Mouse (Mus musculus) CH12.LX (cell line): ENCODE measurements around the gene Trim40. TPM values are rescaled to one million over a fixed set of nuclear protein-coding genes. Genes with fewer than 3 reads are reported as not detected.

ENCODE experiments used
- DNase-seq: peaks from one replicate; pipeline ENCODE4 v3.0.0-alpha.2; 2013; ENCODE audit errors: extremely low read depth
- H3K27ac ChIP-seq: 2 replicates; pipeline ENCODE4 v1.5.1; 2012; ENCODE audit warnings: low read depth, mild to moderate bottlenecking, control low read depth, moderate library complexity; ENCODE audit not compliant: insufficient read depth
- H3K27me3 ChIP-seq: replicated peaks from 2 replicates; pipeline ENCODE3; 2012; ENCODE audit warnings: inconsistent platforms
- H3K36me3 ChIP-seq, 2 experiments: replicated peaks in 1 of 2; 2 replicates each; pipeline versions ENCODE3 to v1.6.1; 2012; ENCODE audit warnings: inconsistent platforms in 1 of 2, low read length in 1 of 2, mild to moderate bottlenecking in 1 of 2, mixed read lengths in 1 of 2, moderate library complexity in 1 of 2; ENCODE audit not compliant: control insufficient read depth in 1 of 2, insufficient read depth in 1 of 2
- H3K4me1 ChIP-seq, 2 experiments: 2 replicates each; pipeline ENCODE4 v1.6.1; 2012; ENCODE audit warnings: inconsistent platforms in 1 of 2, moderate library complexity in 1 of 2; ENCODE audit not compliant: insufficient read depth in 2 of 2, control insufficient read depth in 1 of 2
- H3K4me2 ChIP-seq: 2 replicates; pipeline ENCODE4 v1.6.1; 2012; ENCODE audit warnings: low read depth, mild to moderate bottlenecking, control low read depth; ENCODE audit not compliant: poor library complexity, insufficient read depth, severe bottlenecking
- H3K4me3 ChIP-seq, 3 experiments: fragments of 150-350 bp in 1 of 3; sonication (generic) in 1 of 3; replicated peaks in 1 of 3; 2 replicates each; pipeline versions ENCODE3 to v1.5.1; 2011 to 2012; ENCODE audit warnings: low read depth in 2 of 3, low read length in 2 of 3, mild to moderate bottlenecking in 2 of 3, moderate library complexity in 2 of 3, control low read depth in 1 of 3, improper control_type of control experiment in 1 of 3, inconsistent platforms in 1 of 3, mixed read lengths in 1 of 3; ENCODE audit not compliant: poor library complexity in 1 of 3
- H3K79me2 ChIP-seq: replicated peaks from 2 replicates; pipeline ENCODE4 v1.6.1; 2012; ENCODE audit warnings: mild to moderate bottlenecking, moderate library complexity; ENCODE audit not compliant: control insufficient read depth, poor library complexity, insufficient read depth, severe bottlenecking; ENCODE audit errors: extremely low read depth
- H3K9ac ChIP-seq: 2 replicates; pipeline ENCODE4 v1.6.1; 2012; ENCODE audit warnings: low read depth, mild to moderate bottlenecking, control low read depth, moderate library complexity; ENCODE audit not compliant: insufficient read depth
- H3K9me3 ChIP-seq: replicated peaks from 2 replicates; pipeline ENCODE3; 2012; ENCODE audit warnings: low read length, inconsistent platforms, mixed read lengths
- BHLHE40 ChIP-seq: IDR thresholded peaks from 2 replicates; pipeline ENCODE4 v1.6.1; 2011; ENCODE audit warnings: mild to moderate bottlenecking, low read depth, low read length, improper control_type of control experiment
- CTCF ChIP-seq, 2 experiments: IDR thresholded peaks in 1 of 2; conservative IDR thresholded peaks in 1 of 2; 2 replicates each; pipeline ENCODE4 v1.5.1; 2011 to 2012; ENCODE audit warnings: low read depth in 2 of 2, low read length in 2 of 2, improper control_type of control experiment in 1 of 2, inconsistent platforms in 1 of 2, mild to moderate bottlenecking in 1 of 2, moderate library complexity in 1 of 2
- E2F4 ChIP-seq: IDR thresholded peaks from 2 replicates; pipeline ENCODE4 v1.6.1; 2011; ENCODE audit warnings: low read depth, low read length, improper control_type of control experiment; ENCODE audit not compliant: insufficient replicate concordance
- ELF1 ChIP-seq: IDR thresholded peaks from 2 replicates; pipeline ENCODE4 v1.6.1; 2014; ENCODE audit warnings: low read depth, mild to moderate bottlenecking, inconsistent platforms, low read length, improper control_type of control experiment
- ETS1 ChIP-seq: conservative IDR thresholded peaks from 2 replicates; pipeline ENCODE4 v1.6.1; 2012; ENCODE audit warnings: low read depth, mild to moderate bottlenecking, inconsistent platforms, low read length, improper control_type of control experiment, moderate library complexity
- HCFC1 ChIP-seq: IDR thresholded peaks from 2 replicates; pipeline ENCODE4 v1.6.1; 2012; ENCODE audit warnings: low read depth, mild to moderate bottlenecking, inconsistent platforms, low read length, improper control_type of control experiment
- JUN ChIP-seq: IDR thresholded peaks from 2 replicates; pipeline ENCODE4 v1.6.1; 2011; ENCODE audit warnings: low read depth, mild to moderate bottlenecking, low read length, improper control_type of control experiment, moderate library complexity; ENCODE audit not compliant: insufficient read depth
- KAT2A ChIP-seq: IDR thresholded peaks from 2 replicates; pipeline ENCODE4 v1.6.1; 2012; ENCODE audit warnings: low read length, improper control_type of control experiment, inconsistent platforms; ENCODE audit not compliant: insufficient replicate concordance
- MAFK ChIP-seq: IDR thresholded peaks from 2 replicates; pipeline ENCODE4 v1.6.1; 2011; ENCODE audit warnings: low read length, improper control_type of control experiment; ENCODE audit not compliant: insufficient replicate concordance
- MAZ ChIP-seq: IDR thresholded peaks from 2 replicates; pipeline ENCODE4 v1.6.1; 2012; ENCODE audit warnings: low read depth, mild to moderate bottlenecking, inconsistent platforms, low read length, improper control_type of control experiment, moderate library complexity
- MXI1 ChIP-seq: IDR thresholded peaks from 2 replicates; pipeline ENCODE4 v1.6.1; 2011; ENCODE audit warnings: mild to moderate bottlenecking, low read depth, low read length, improper control_type of control experiment
- MYC ChIP-seq: IDR thresholded peaks from 2 replicates; pipeline ENCODE4 v1.6.1; 2011; ENCODE audit warnings: low read depth, mild to moderate bottlenecking, improper control_type of control experiment, low read length
- NELFE ChIP-seq: IDR thresholded peaks from 2 replicates; pipeline ENCODE4 v1.6.1; 2011; ENCODE audit warnings: low read depth, low read length, improper control_type of control experiment
- NRF1 ChIP-seq: IDR thresholded peaks from 2 replicates; pipeline ENCODE4 v1.6.1; 2014; ENCODE audit warnings: low read depth, mild to moderate bottlenecking, inconsistent platforms, low read length, improper control_type of control experiment, moderate library complexity
- POLR2A ChIP-seq: IDR thresholded peaks from 2 replicates; pipeline ENCODE4 v1.6.1; 2011; ENCODE audit warnings: low read depth, mild to moderate bottlenecking, improper control_type of control experiment, low read length
- POLR2AphosphoS2 ChIP-seq: IDR thresholded peaks from 2 replicates; pipeline ENCODE4 v1.6.1; 2011; ENCODE audit warnings: low read depth, low read length, improper control_type of control experiment
- RAD21 ChIP-seq: IDR thresholded peaks from 2 replicates; pipeline ENCODE4 v1.6.1; 2011; ENCODE audit warnings: low read depth, mild to moderate bottlenecking, low read length, improper control_type of control experiment, moderate library complexity
- SIN3A ChIP-seq: IDR thresholded peaks from 2 replicates; pipeline ENCODE4 v1.6.1; 2012; ENCODE audit warnings: low read length, improper control_type of control experiment, inconsistent platforms
- SMC3 ChIP-seq: IDR thresholded peaks from 2 replicates; pipeline ENCODE4 v1.6.1; 2011; ENCODE audit warnings: low read depth, low read length, improper control_type of control experiment
- TBP ChIP-seq: conservative IDR thresholded peaks from 2 replicates; pipeline ENCODE4 v1.6.1; 2011; ENCODE audit warnings: low read depth, low read length, improper control_type of control experiment
- TCF12 ChIP-seq: IDR thresholded peaks from 2 replicates; pipeline ENCODE4 v1.6.1; 2014; ENCODE audit warnings: low read depth, mild to moderate bottlenecking, inconsistent platforms, low read length, improper control_type of control experiment
- UBTF ChIP-seq: IDR thresholded peaks from 2 replicates; pipeline ENCODE4 v1.6.1; 2012; ENCODE audit warnings: low read depth, mild to moderate bottlenecking, inconsistent platforms, low read length, improper control_type of control experiment, moderate library complexity
- USF2 ChIP-seq: conservative IDR thresholded peaks from 2 replicates; pipeline ENCODE4 v1.6.1; 2011; ENCODE audit warnings: low read depth, low read length, improper control_type of control experiment
- ZC3H11A ChIP-seq: IDR thresholded peaks from 2 replicates; pipeline ENCODE4 v1.6.1; 2012; ENCODE audit warnings: low read depth, mild to moderate bottlenecking, inconsistent platforms, low read length, improper control_type of control experiment
- ZMIZ1 ChIP-seq: IDR thresholded peaks from 2 replicates; pipeline ENCODE4 v1.6.1; 2012; ENCODE audit warnings: low read depth, mild to moderate bottlenecking, inconsistent platforms, low read length, improper control_type of control experiment
- dilution Hi-C: fragments of 300-500 bp; cut with MboI; formaldehyde crosslinking; loops from 2 replicates; pipeline ENCODE4 v1.14.3; 2020; ENCODE audit warnings: low sequenced_read_pairs; ENCODE audit not compliant: extremely low pct_unique_long_range_greater_than_20kb, extremely low pct_ligation_motif_present
- in situ Hi-C: fragments of 300-500 bp; cut with MboI; formaldehyde crosslinking; loops from 3 replicates; pipeline ENCODE4 v1.14.3; 2019; ENCODE audit warnings: low sequenced_read_pairs, low pct_ligation_motif_present, low pct_unique_long_range_greater_than_20kb, mixed read lengths
- polyA plus RNA-seq: library from polyadenylated mRNA; unstranded; fragments of >175 nt; gene quantifications from 2 replicates; pipeline ENCODE4 v1.2.1, GENCODE M21; 2012; ENCODE audit warnings: low read depth; ENCODE audit not compliant: insufficient read length
- total RNA-seq, 2 experiments: library from RNA; depleted of rRNA; stranded (reverse); fragments of 300-350 nt in 1 of 2; fragments of >200 nt in 1 of 2; gene quantifications; 2 replicates each; pipeline ENCODE4 v1.2.3; 2012 to 2014

The Trim40 gene
- total and polyA plus RNA-seq, 3 experiments, result 0.14 TPM; not detected in 2

DNA sequence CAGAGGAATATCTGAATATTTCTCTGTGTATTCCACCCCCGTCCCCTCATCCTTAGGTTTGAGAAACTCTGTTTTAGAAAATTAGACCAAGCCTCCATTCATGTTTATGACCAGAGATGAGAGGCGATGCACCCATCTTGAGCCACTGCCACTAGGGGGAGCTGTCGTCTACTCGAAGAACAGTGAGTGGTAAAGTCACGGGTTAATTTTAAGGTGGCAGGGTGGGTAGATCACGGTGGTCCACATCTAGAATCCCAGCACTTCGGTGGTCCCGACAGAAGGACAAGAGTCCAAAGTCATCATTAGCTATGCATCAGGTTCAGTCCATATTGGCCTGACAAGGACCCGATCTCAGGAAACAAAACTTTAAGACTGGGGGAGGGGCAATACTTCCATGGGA, 25.2 kb upstream of the Trim40 start:
- in situ Hi-C loops (loop anchor here (5.0 to 10.0 kb wide), 3 partner anchors 80 to 290 kb away; partner anchors contain the start of gene Olfr94), dilution Hi-C loops (no loop called here)
- H3K27me3 ChIP-seq, result peaks cover 4% of the 10 kb centered on the region
- no peaks in the 10 kb centered on the region for H3K36me3 ChIP-seq
- peak overlapping the region; percentile 39 for H3K4me2 ChIP-seq
- no peaks in the 10 kb centered on the region for H3K79me2 ChIP-seq
- H3K4me1 ChIP-seq, result 0 out of 4 replicates have a peak, but pooled peaks cover 0 to 3% of the 10 kb centered on the region in 2 experiments
- no peak overlapping the region for H3K4me3 ChIP-seq
- no peak overlapping the region for H3K9ac ChIP-seq
- H3K27ac ChIP-seq, result no peak overlapping the region
- no peaks in the 10 kb centered on the region for H3K9me3 ChIP-seq
- no peak for TF ChIP-seq NRF1
- peak; percentile 51 for TF ChIP-seq BHLHE40
- no peak for TF ChIP-seq E2F4
- no peak for TF ChIP-seq MXI1
- no peak for TF ChIP-seq TCF12
- TF ChIP-seq SIN3A, result no peak
- TF ChIP-seq POLR2A, result no peak
- no peak for TF ChIP-seq HCFC1
- no peak for TF ChIP-seq MYC
- no peak for TF ChIP-seq KAT2A
- TF ChIP-seq POLR2AphosphoS2, result no peak
- TF ChIP-seq ZMIZ1, result no peak
- TF ChIP-seq RAD21, result peak; percentile 86
- TF ChIP-seq ETS1, result no peak
- TF ChIP-seq ELF1, result no peak
- TF ChIP-seq MAFK, result no peak
- TF ChIP-seq TBP, result no peak
- TF ChIP-seq USF2, result no peak
- TF ChIP-seq UBTF, result no peak
- peak; percentile 76 to 93 for TF ChIP-seq CTCF (conservative IDR thresholded peaks at IDR 0.05 in 1 of 2, IDR thresholded peaks at IDR 0.05 in 1 of 2; ENCODE audit: low read depth in 2 of 2, low read length in 2 of 2)
- TF ChIP-seq NELFE, result peak; percentile 29; the same call in 1 of the 2 replicates
- peak; percentile 43 for TF ChIP-seq ZC3H11A
- no peak for TF ChIP-seq MAZ
- TF ChIP-seq SMC3, result peak; percentile 86
- no peak for TF ChIP-seq JUN
- DNase-seq, result peak; percentile 65
